Mouse (Mus musculus) frontal cortex, adult (tissue): ENCODE results near the gene Pcnx3.

Experiments used
- ATAC-seq: cut with Nextera tagmentation; 2 replicates; pipeline ENCODE4 v1.9.2; 2017; ENCODE audit warnings: mild to moderate bottlenecking, moderate library complexity, mixed read lengths; ENCODE audit not compliant: low TSS enrichment

Gene Pcnx3

GRCm38 (mm10) chr19:5688200-5689087 is at the start of gene Pcnx3, which contains the start of gene Map3k11:
Pcnx3 (minus strand) TSS chr19:5688908.
Map3k11 (plus strand) TSS chr19:5688742.
- ATAC-seq = peak; percentile 88

- no peak for ATAC-seq
These were observed 45.6 kb upstream of the Pcnx3 start for GRCm38 (mm10) chr19:5734325-5734724.

GRCm38 (mm10) chr19:5731264-5731978 is 42.7 kb upstream of the Pcnx3 start:
- peak; percentile 72 for ATAC-seq

GRCm38 (mm10) chr19:5730314-5731186 is 41.8 kb upstream of the Pcnx3 start:
- ATAC-seq = no peak

- ATAC-seq = peak; percentile 80
These were observed 40.7 kb upstream of the Pcnx3 start, which contains the start of gene Fam89b for GRCm38 (mm10) chr19:5729444-5729815. Fam89b (minus strand) TSS chr19:5729653.

GRCm38 (mm10) chr19:5728631-5729443 is 40.1 kb upstream of the Pcnx3 start:
- peak; percentile 28 for ATAC-seq

GRCm38 (mm10) chr19:5727701-5728100 is 39.0 kb upstream of the Pcnx3 start:
- peak; percentile 35; the same call in 1 of the 2 replicates for ATAC-seq

GRCm38 (mm10) chr19:5726961-5727578 is 38.4 kb upstream of the Pcnx3 start:
- no peak for ATAC-seq

- ATAC-seq = no peak
These were observed 37.2 kb upstream of the Pcnx3 start, which contains the start of gene Ehbp1l1 for GRCm38 (mm10) chr19:5725767-5726515. Ehbp1l1 (minus strand) TSS chr19:5726317.

- ATAC-seq = no peak
These were observed 36.5 kb upstream of the Pcnx3 start for GRCm38 (mm10) chr19:5725029-5725707.

- ATAC-seq = no peak
These were observed 35.8 kb upstream of the Pcnx3 start for GRCm38 (mm10) chr19:5724549-5724941.

GRCm38 (mm10) chr19:5723934-5724548 is 35.3 kb upstream of the Pcnx3 start:
- no peak for ATAC-seq

- ATAC-seq = no peak
These were observed 34.2 kb upstream of the Pcnx3 start for GRCm38 (mm10) chr19:5722848-5723425.

GRCm38 (mm10) chr19:5721233-5721632 is 32.5 kb upstream of the Pcnx3 start:
- ATAC-seq = no peak

GRCm38 (mm10) chr19:5716955-5717354 is 28.2 kb upstream of the Pcnx3 start:
- ATAC-seq = no peak

- ATAC-seq = peak; percentile 53; the same call in 1 of the 2 replicates
These were observed 27.3 kb upstream of the Pcnx3 start for GRCm38 (mm10) chr19:5715793-5716688.

GRCm38 (mm10) chr19:5713730-5714129 is 25.0 kb upstream of the Pcnx3 start:
- no peak for ATAC-seq
